In genomic region chr10:94844692-94845091, GRCm38 (mm10) we compare ENCODE assay signal across 26 mouse cellular contexts.
DNase-seq lines count a peak whose midpoint lies in the region; ATAC-seq and TF ChIP-seq lines count a peak whose summit lies in the region.
"Had no signal": no experiment of that assay in that cellular context is flagged by ENCODE, and none has a peak within 500 bp of the region (broad histone marks: within the 10 kb centered on the region; RNA-seq: fewer than 3 reads in every experiment).

No protein-coding gene starts in this region.

- H3K4me3 ChIP-seq in forebrain, embryonic 11.5 days (ENCODE audit: low read depth, low read length) = no peak overlapping the region
- H3K4me3 ChIP-seq in forebrain, embryonic 16.5 days (replicated peaks; ENCODE audit: low read length) = no peak overlapping the region
- no peak overlapping the region for H3K4me3 ChIP-seq in bone marrow, adult 2 months (replicated peaks; ENCODE audit: control insufficient read depth, low read depth, low read length)
- H3K4me3 ChIP-seq: embryonic facial prominence, embryonic 15.5 days; midbrain, embryonic 10.5 days; neural tube, embryonic 15.5 days had no signal

- H3K4me1 ChIP-seq in forebrain, embryonic 11.5 days (replicated peaks; ENCODE audit: control insufficient read depth, insufficient read depth, low read length) = no peaks in the 10 kb centered on the region
- no peaks in the 10 kb centered on the region for H3K4me1 ChIP-seq in forebrain, embryonic 16.5 days (replicated peaks; ENCODE audit: control insufficient read depth, insufficient read depth, low read length)
- peaks cover 14% of the 10 kb centered on the region for H3K4me1 ChIP-seq in bone marrow, adult 2 months (ENCODE audit: control insufficient read depth, insufficient read depth, low read length)
- H3K4me1 ChIP-seq: embryonic facial prominence, embryonic 15.5 days; neural tube, embryonic 15.5 days had no signal

- no peak overlapping the region for H3K27ac ChIP-seq in forebrain, embryonic 11.5 days (ENCODE audit: low read depth, low read length)
- no peak overlapping the region for H3K27ac ChIP-seq in forebrain, embryonic 16.5 days (ENCODE audit: low read length)
- peak overlapping the region; percentile 67 for H3K27ac ChIP-seq in bone marrow, adult 2 months (ENCODE audit: control insufficient read depth, insufficient read depth, low read depth, low read length, poor library complexity)
- H3K27ac ChIP-seq: embryonic facial prominence, embryonic 15.5 days; hindbrain, embryonic 14.5 days; midbrain, embryonic 10.5 days; neural tube, embryonic 15.5 days had no signal

- no peak overlapping the region for H3K9ac ChIP-seq in forebrain, embryonic 11.5 days (ENCODE audit: low read length)
- H3K9ac ChIP-seq in forebrain, embryonic 16.5 days (replicated peaks; ENCODE audit: low read depth, low read length) = no peak overlapping the region
- H3K9ac ChIP-seq: embryonic facial prominence, embryonic 15.5 days; forebrain, postnatal 0 days; hindbrain, embryonic 14.5 days; lung, embryonic 14.5 days; neural tube, embryonic 15.5 days had no signal

- WGBS in forebrain, embryonic 11.5 days = 92% methylated on average over 6 of the region's 6 CpGs
- 89% methylated on average over 6 of the region's 6 CpGs for WGBS in forebrain, embryonic 16.5 days
- 26% methylated on average over 6 of the region's 6 CpGs for WGBS in bone marrow, adult 2 months

- DNase-seq in forebrain, embryonic 11.5 days (ENCODE audit: low spot score) = peak; percentile 15
- DNase-seq in A20 (ENCODE audit: low read depth, low spot score) = peak; percentile 68
- no peak for DNase-seq in urinary bladder, adult 2 months (ENCODE audit: low spot score)
- DNase-seq in heart, postnatal 25 days (ENCODE audit: low spot score) = no peak
- DNase-seq in kidney, postnatal 36 days = no peak
- DNase-seq: adrenal gland, postnatal 14 days; cerebellum, adult 9-10 months; forebrain, postnatal 0 days; gastrocnemius, postnatal 14 days; heart, postnatal 36 days; kidney, adult 9 months; kidney, postnatal 25 days; layer of hippocampus, postnatal 36 days; lung, embryonic 14.5 days; lung, postnatal 4 days; thymus, adult 18-20 months; thymus, postnatal 36 days had no signal

- ATAC-seq in forebrain, embryonic 11.5 days (replicated peaks; ENCODE audit: low FRiP score) = no peak
- no peak for ATAC-seq in forebrain, embryonic 16.5 days
- ATAC-seq in megakaryocyte, adult 5-6 weeks (ENCODE audit: poor library complexity, severe bottlenecking) = peak; percentile 61
- ATAC-seq: forebrain, postnatal 0 days; intestine, embryonic 16.5 days had no signal

- H3K9me3 ChIP-seq in forebrain, embryonic 11.5 days (ENCODE audit: control insufficient read depth, low read length) = no peaks in the 10 kb centered on the region
- no peaks in the 10 kb centered on the region for H3K9me3 ChIP-seq in forebrain, embryonic 16.5 days (ENCODE audit: control insufficient read depth, low read length)
- H3K9me3 ChIP-seq: embryonic facial prominence, embryonic 15.5 days; midbrain, embryonic 10.5 days; neural tube, embryonic 15.5 days had no signal

- TF ChIP-seq CTCF in bone marrow, adult 2 months (IDR thresholded peaks at IDR 0.05; ENCODE audit: control insufficient read depth, insufficient read depth, low read length) = no peak

- no peaks in the 10 kb centered on the region for H3K27me3 ChIP-seq in forebrain, embryonic 11.5 days (ENCODE audit: control insufficient read depth, insufficient read depth, low read length)
- H3K27me3 ChIP-seq in forebrain, embryonic 16.5 days (replicated peaks; ENCODE audit: control insufficient read depth, insufficient read depth, low read length) = no peaks in the 10 kb centered on the region
- H3K27me3 ChIP-seq: embryonic facial prominence, embryonic 15.5 days; neural tube, embryonic 15.5 days had no signal

- TF ChIP-seq POLR2A in bone marrow, adult 2 months (IDR thresholded peaks at IDR 0.05; ENCODE audit: borderline replicate concordance, control insufficient read depth, low read depth, low read length) = no peak

- intact Hi-C loops in heart, postnatal 25 days (cut with DNase I) = no loop called here

- no peaks in the 10 kb centered on the region for H3K36me3 ChIP-seq in forebrain, embryonic 11.5 days (ENCODE audit: control insufficient read depth, insufficient read depth, low read length)
- H3K36me3 ChIP-seq in forebrain, embryonic 16.5 days (ENCODE audit: control insufficient read depth, insufficient read depth) = no peaks in the 10 kb centered on the region
- H3K36me3 ChIP-seq: embryonic facial prominence, embryonic 15.5 days had no signal

- H3K4me2 ChIP-seq in forebrain, embryonic 11.5 days (ENCODE audit: low read depth, low read length, severe bottlenecking) = no peak overlapping the region
- H3K4me2 ChIP-seq in forebrain, embryonic 16.5 days (ENCODE audit: low read length) = no peak overlapping the region
- H3K4me2 ChIP-seq: embryonic facial prominence, embryonic 15.5 days; hindbrain, embryonic 14.5 days; liver, embryonic 11.5 days; lung, embryonic 14.5 days; neural tube, embryonic 15.5 days had no signal

Comparison
In these comparisons a context has a peak if more than half of its experiments do, and no peak if none do; other contexts are left out.
1. DNase-seq: peak in forebrain, embryonic 11.5 days (single experiment) and A20 (single experiment); none in urinary bladder, adult 2 months (single experiment), heart, postnatal 25 days (single experiment) and kidney, postnatal 36 days (0 of 2).